Mouse (Mus musculus) hindbrain, embryonic 15.5 days (tissue): ENCODE data around the gene Fam19a2. TPM values are rescaled to one million over a fixed set of nuclear protein-coding genes. Genes with fewer than 3 reads are reported as not detected.

ENCODE experiments used
- ATAC-seq: fragments of 200-750 bp; cut with Nextera tagmentation; 2 replicates; pipeline ENCODE4 v1.8.0; 2017; ENCODE audit warnings: low read depth, moderate number of reproducible peaks, moderate TSS enrichment; ENCODE audit not compliant: low FRiP score
- H3K27ac ChIP-seq: fragments of 300-500 bp; sonication (generic); replicated peaks from 2 replicates; pipeline ENCODE4 v1.5.1; 2015; ENCODE audit warnings: mild to moderate bottlenecking, inconsistent platforms
- H3K27me3 ChIP-seq: fragments of 300-500 bp; sonication (generic); 2 replicates; pipeline ENCODE4 v1.6.1; 2015; ENCODE audit warnings: control low read depth, inconsistent platforms
- H3K36me3 ChIP-seq: fragments of 300-500 bp; sonication (generic); 2 replicates; pipeline ENCODE4 v1.6.1; 2015; ENCODE audit warnings: control low read depth, inconsistent platforms
- H3K4me1 ChIP-seq: fragments of 300-500 bp; sonication (generic); replicated peaks from 2 replicates; pipeline ENCODE4 v1.6.1; 2015; ENCODE audit warnings: control low read depth, inconsistent platforms
- H3K4me2 ChIP-seq: fragments of 300-500 bp; sonication (generic); 2 replicates; pipeline ENCODE4 v1.6.1; 2015; ENCODE audit warnings: moderate library complexity, mild to moderate bottlenecking, inconsistent platforms
- H3K4me3 ChIP-seq: fragments of 300-500 bp; sonication (generic); 2 replicates; pipeline ENCODE4 v1.5.1; 2015; ENCODE audit warnings: mild to moderate bottlenecking, inconsistent platforms
- H3K9ac ChIP-seq: fragments of 300-500 bp; sonication (generic); 2 replicates; pipeline ENCODE4 v1.6.1; 2015; ENCODE audit warnings: inconsistent platforms
- H3K9me3 ChIP-seq: fragments of 300-500 bp; sonication (generic); 2 replicates; pipeline ENCODE4 v1.6.1; 2016; ENCODE audit warnings: control low read depth, inconsistent platforms
- WGBS: fragments of 180-500 bp; shearing (Covaris S2); methylation state at CpG from one replicate; pipeline ENCODE4 v1.1.7; 2015; 5-methylcytosine and 5-hydroxymethylcytosine counted together
- polyA plus RNA-seq: library from polyadenylated mRNA; unstranded; fragments of >200 nt; fragmentation: Nextera tagmentation; extraction: Ambion mirVana; gene quantifications from 2 replicates; pipeline ENCODE4 v1.2.1, GENCODE M21; 2015

The Fam19a2 gene
- polyA plus RNA-seq, 1 experiment from 2014 or later = 58.5 TPM

DNA sequence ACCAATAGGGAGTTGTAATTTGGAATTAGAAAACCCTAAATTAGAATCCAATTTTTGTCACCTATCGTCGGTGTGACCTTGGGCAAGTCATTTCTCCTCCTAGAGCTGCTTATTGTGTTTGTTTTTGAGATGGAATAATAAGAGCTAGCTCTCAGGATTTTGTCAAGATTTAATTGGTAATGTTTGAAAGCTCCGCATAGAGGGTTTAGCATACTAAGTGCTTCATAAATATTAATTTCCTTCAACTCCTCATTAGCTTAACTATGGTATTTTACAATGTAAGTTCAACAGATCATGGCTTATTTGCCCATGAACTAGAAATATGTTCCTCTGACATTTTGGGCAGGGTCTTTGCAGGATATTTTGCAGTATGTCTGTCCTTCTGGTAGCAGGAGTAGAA, 62.5 kb downstream of the Fam19a2 start:
- Histone ChIP-seq H3K36me3 (no peaks in the 10 kb centered on the region), H3K27ac (no peak overlapping the region), H3K4me3 (no peak overlapping the region), H3K9me3 (no peaks in the 10 kb centered on the region), H3K9ac (no peak overlapping the region), H3K27me3 (no peaks in the 10 kb centered on the region), H3K4me1 (no peaks in the 10 kb centered on the region), H3K4me2 (no peak overlapping the region)
- no peak for ATAC-seq
- 81% methylated on average over 3 of the region's 3 CpGs for WGBS

GRCm38 (mm10) chr10:123341280-123341679, 77.5 kb downstream of the Fam19a2 start:
- H3K36me3 ChIP-seq = no peaks in the 10 kb centered on the region
- ATAC-seq = no peak
- H3K9me3 ChIP-seq = no peaks in the 10 kb centered on the region
- no peak overlapping the region for H3K27ac ChIP-seq
- no peak overlapping the region for H3K4me2 ChIP-seq
- no peak overlapping the region for H3K9ac ChIP-seq
- H3K4me3 ChIP-seq = no peak overlapping the region
- H3K4me1 ChIP-seq = 0 out of 2 replicates have a peak, but pooled peaks cover 6% of the 10 kb centered on the region
- WGBS = 69% methylated on average over 5 of the region's 5 CpGs
- H3K27me3 ChIP-seq = no peaks in the 10 kb centered on the region

DNA sequence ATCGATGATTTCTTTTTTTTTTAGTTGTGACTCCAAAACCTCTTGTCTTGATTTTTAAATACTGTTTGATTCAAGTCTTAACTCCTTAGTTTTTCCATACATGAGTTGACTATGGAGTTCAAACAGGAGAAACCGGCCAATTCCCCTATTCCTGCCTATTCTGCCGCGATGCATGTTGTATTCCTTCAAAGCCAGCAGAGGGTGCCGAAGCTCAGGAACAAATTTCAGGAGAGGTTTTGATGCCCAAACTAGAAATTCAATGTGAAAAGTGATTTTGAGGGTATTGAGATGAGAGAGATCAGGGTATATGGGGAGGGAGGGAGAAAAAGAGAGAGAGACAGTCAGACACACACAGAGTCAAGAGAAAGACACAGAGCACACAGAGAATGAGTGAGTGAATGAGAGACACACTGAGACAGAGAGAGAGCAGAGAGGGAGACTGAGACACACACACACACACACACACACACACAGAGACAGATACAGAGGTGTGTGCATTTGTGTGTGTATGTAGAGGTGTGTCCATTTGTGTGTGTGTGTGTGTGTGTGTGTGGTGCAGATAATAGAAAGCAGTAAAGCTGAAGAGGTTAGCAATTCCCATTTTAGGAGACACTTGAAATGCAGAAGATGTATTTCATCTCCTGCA, 78.9 kb downstream of the Fam19a2 start:
- no peaks in the 10 kb centered on the region for H3K36me3 ChIP-seq

GRCm38 (mm10) chr10:123346301-123346700, 82.5 kb downstream of the Fam19a2 start:
- ATAC-seq = no peak
- H3K9ac ChIP-seq = no peak overlapping the region
- H3K27me3 ChIP-seq = no peaks in the 10 kb centered on the region
- no peaks in the 10 kb centered on the region for H3K36me3 ChIP-seq
- H3K9me3 ChIP-seq = no peaks in the 10 kb centered on the region
- no peak overlapping the region for H3K4me3 ChIP-seq
- 93% methylated on average over 8 of the region's 8 CpGs for WGBS
- H3K4me2 ChIP-seq = no peak overlapping the region
- no peak overlapping the region for H3K27ac ChIP-seq
- H3K4me1 ChIP-seq = 0 out of 2 replicates have a peak, but pooled peaks cover 6% of the 10 kb centered on the region

More for the DNA sequence above, 78.9 kb downstream of the Fam19a2 start:
- no peak overlapping the region for H3K4me2 ChIP-seq
- 0 out of 2 replicates have a peak, but pooled peaks have one; percentile 34 for ATAC-seq
- no peaks in the 10 kb centered on the region for H3K27me3 ChIP-seq
- no peak overlapping the region for H3K27ac ChIP-seq
- H3K9me3 ChIP-seq = no peaks in the 10 kb centered on the region
- no peak overlapping the region for H3K9ac ChIP-seq
- no peak overlapping the region for H3K4me3 ChIP-seq
- WGBS = 25% methylated on average over 5 of the region's 5 CpGs
- 0 out of 2 replicates have a peak, but pooled peaks cover 6% of the 10 kb centered on the region for H3K4me1 ChIP-seq

DNA sequence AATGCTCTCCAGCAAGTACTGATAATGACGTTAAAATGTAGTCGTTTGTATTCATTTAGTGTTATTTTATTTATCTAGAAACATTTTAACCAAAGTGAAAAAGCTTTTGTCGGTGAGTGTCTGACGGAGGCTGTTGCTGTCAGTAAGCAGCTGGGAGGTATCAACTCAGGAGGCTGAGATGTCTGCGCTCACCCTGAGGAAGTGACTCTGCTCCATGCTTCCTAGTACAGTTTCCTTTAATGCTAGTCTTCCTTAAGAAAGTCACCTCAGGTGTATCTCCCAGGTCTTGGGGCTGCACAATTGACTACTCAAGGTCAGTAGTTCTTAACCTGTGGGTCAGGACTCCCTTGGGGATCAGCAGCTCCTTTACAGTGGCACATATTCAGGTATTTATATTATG, 89.9 kb downstream of the Fam19a2 start:
- WGBS = 85% methylated on average over 5 of the region's 5 CpGs
- no peak for ATAC-seq
- Histone ChIP-seq H3K36me3 (no peaks in the 10 kb centered on the region), H3K9me3 (no peaks in the 10 kb centered on the region), H3K4me2 (no peak overlapping the region), H3K4me1 (no peaks in the 10 kb centered on the region), H3K27ac (no peak overlapping the region), H3K9ac (no peak overlapping the region), H3K27me3 (no peaks in the 10 kb centered on the region), H3K4me3 (no peak overlapping the region)

DNA sequence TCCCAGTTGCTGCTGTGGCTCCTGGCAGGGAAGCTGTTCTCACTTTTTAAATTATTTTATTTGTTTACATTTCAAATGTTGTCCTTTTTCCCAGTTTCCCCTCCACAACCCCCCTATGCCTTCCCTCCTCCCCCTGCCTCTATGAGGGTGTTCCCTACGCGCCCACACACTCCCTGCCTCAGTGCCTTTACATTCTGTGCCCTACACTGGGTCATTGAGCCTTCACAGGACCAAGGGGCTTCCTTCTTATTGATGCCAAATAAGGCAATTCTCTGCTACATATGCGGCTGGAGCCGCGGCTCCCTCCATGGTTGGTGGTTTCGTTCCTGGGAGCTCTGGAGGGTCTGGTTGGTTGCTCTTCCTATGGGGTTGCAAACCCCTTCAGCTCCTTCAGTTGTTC, 93.2 kb downstream of the Fam19a2 start:
- WGBS = 79% methylated on average over 6 of the region's 6 CpGs
- no peak for ATAC-seq
- H3K9me3 ChIP-seq = no peaks in the 10 kb centered on the region
- H3K9ac ChIP-seq = no peak overlapping the region
- no peaks in the 10 kb centered on the region for H3K4me1 ChIP-seq
- no peaks in the 10 kb centered on the region for H3K36me3 ChIP-seq
- H3K27ac ChIP-seq = no peak overlapping the region
- H3K27me3 ChIP-seq = no peaks in the 10 kb centered on the region
- no peak overlapping the region for H3K4me3 ChIP-seq
- H3K4me2 ChIP-seq = no peak overlapping the region

DNA sequence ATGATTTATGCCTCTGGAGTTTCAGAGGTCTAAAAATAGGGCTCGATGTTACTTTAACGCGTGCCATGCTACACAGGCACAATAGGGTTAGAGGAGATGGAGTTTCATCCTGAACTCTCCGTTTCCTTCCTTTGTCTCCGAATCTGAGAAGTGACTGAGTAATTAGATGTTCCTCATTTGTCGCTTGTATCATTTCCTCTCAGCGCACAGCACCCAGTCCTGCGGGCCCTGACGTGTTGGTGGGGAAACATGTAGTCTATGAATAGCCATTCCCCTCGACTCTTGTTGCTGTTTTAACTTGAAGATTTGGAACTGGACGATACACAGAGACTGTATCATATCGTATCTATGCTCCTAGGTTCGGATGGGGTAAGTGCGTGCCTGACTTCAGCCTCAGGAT, 96.7 kb downstream of the Fam19a2 start:
- Histone ChIP-seq H3K4me2 (no peak overlapping the region), H3K36me3 (no peaks in the 10 kb centered on the region), H3K9ac (no peak overlapping the region), H3K27ac (no peak overlapping the region), H3K4me1 (no peaks in the 10 kb centered on the region), H3K27me3 (no peaks in the 10 kb centered on the region), H3K9me3 (no peaks in the 10 kb centered on the region), H3K4me3 (no peak overlapping the region)
- WGBS = 74% methylated on average over 14 of the region's 14 CpGs
- ATAC-seq = no peak

- WGBS = 70% methylated on average over 4 of the region's 4 CpGs
- no peak overlapping the region for H3K9ac ChIP-seq
- H3K9me3 ChIP-seq = no peaks in the 10 kb centered on the region
Measured at GRCm38 (mm10) chr10:123364628-123365027, 100.8 kb downstream of the Fam19a2 start.

GRCm38 (mm10) chr10:123367152-123367864, 103.5 kb downstream of the Fam19a2 start:
- H3K9ac ChIP-seq = no peak overlapping the region
- no peaks in the 10 kb centered on the region for H3K36me3 ChIP-seq
- H3K4me3 ChIP-seq = no peak overlapping the region
- ATAC-seq = peak; percentile 34; the same call in 1 of the 2 replicates
- H3K27me3 ChIP-seq = no peaks in the 10 kb centered on the region
- H3K4me1 ChIP-seq = 0 out of 2 replicates have a peak, but pooled peaks cover 5% of the 10 kb centered on the region
- 60% methylated on average over 15 of the region's 15 CpGs for WGBS
- H3K9me3 ChIP-seq = no peaks in the 10 kb centered on the region
- peak overlapping the region; percentile 8; the same call in 1 of the 2 replicates for H3K4me2 ChIP-seq
- no peak overlapping the region for H3K27ac ChIP-seq

More at GRCm38 (mm10) chr10:123364628-123365027, 100.8 kb downstream of the Fam19a2 start:
- H3K4me1 ChIP-seq = 0 out of 2 replicates have a peak, but pooled peaks cover 5% of the 10 kb centered on the region
- no peak overlapping the region for H3K4me3 ChIP-seq
- H3K36me3 ChIP-seq = no peaks in the 10 kb centered on the region
- no peak overlapping the region for H3K27ac ChIP-seq
- H3K27me3 ChIP-seq = no peaks in the 10 kb centered on the region
- ATAC-seq = no peak
- no peak overlapping the region for H3K4me2 ChIP-seq

GRCm38 (mm10) chr10:123383277-123383676, 119.5 kb downstream of the Fam19a2 start:
- Histone ChIP-seq H3K36me3 (no peaks in the 10 kb centered on the region), H3K4me1 (no peaks in the 10 kb centered on the region), H3K9ac (no peak overlapping the region), H3K4me3 (no peak overlapping the region), H3K4me2 (no peak overlapping the region), H3K27me3 (no peaks in the 10 kb centered on the region), H3K27ac (no peak overlapping the region), H3K9me3 (no peaks in the 10 kb centered on the region)
- ATAC-seq = no peak
- WGBS = 51% methylated on average over 2 of the region's 2 CpGs

DNA sequence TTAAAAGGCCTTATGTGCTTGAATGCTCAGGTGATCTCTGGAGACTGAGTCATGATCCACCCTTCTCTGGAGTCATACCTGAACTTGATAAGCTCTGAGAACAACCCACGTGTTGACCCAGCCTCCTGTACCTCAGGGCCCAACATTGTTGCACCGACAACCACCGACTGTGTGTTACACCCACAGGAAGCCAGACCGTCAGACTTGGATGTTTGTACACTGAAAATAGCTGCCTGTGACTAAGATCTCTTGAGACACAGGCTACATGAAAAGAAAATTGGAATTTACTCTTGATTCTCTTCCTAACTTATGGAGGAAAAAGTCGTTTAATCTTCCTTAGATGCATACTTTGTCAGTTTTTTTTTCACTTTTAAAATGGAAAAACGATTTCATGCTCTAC, 121.8 kb downstream of the Fam19a2 start:
- no peak overlapping the region for H3K4me3 ChIP-seq
- no peaks in the 10 kb centered on the region for H3K9me3 ChIP-seq
- H3K27me3 ChIP-seq = no peaks in the 10 kb centered on the region
- no peak overlapping the region for H3K4me2 ChIP-seq
- H3K9ac ChIP-seq = no peak overlapping the region
- no peak overlapping the region for H3K27ac ChIP-seq
- H3K36me3 ChIP-seq = no peaks in the 10 kb centered on the region
- 77% methylated on average over 6 of the region's 6 CpGs for WGBS
- no peaks in the 10 kb centered on the region for H3K4me1 ChIP-seq
- ATAC-seq = no peak

GRCm38 (mm10) chr10:123395429-123395828, 131.6 kb downstream of the Fam19a2 start:
- no peak overlapping the region for H3K4me3 ChIP-seq
- H3K36me3 ChIP-seq = no peaks in the 10 kb centered on the region
- H3K4me2 ChIP-seq = no peak overlapping the region
- 83% methylated on average over 9 of the region's 9 CpGs for whole genome bisulfite sequencing
- H3K4me1 ChIP-seq = 0 out of 2 replicates have a peak, but pooled peaks cover 5% of the 10 kb centered on the region
- no peaks in the 10 kb centered on the region for H3K9me3 ChIP-seq
- no peaks in the 10 kb centered on the region for H3K27me3 ChIP-seq
- ATAC-seq = no peak
- no peak overlapping the region for H3K27ac ChIP-seq
- H3K9ac ChIP-seq = no peak overlapping the region
